Mouse (Mus musculus): ENCODE results near the gene Etv3. TPM values are rescaled to one million over a fixed set of nuclear protein-coding genes. Genes with fewer than 3 reads are reported as not detected.
A peak's percentile ranks its signal among the peaks of the same experiment; 100 is the strongest.

The Etv3 gene
- polyA plus RNA-seq, 1 experiment from 2014 or later: 8.4 TPM

- Histone ChIP-seq H3K27me3 (ENCODE audit: control insufficient read depth, insufficient read depth, low read length) (no peaks in the 10 kb centered on the region), H3K9ac (ENCODE audit: low read depth, low read length) (no peak overlapping the region), H3K4me2 (replicated peaks; ENCODE audit: low read depth, low read length) (no peak overlapping the region), H3K4me1 (replicated peaks; ENCODE audit: control insufficient read depth, insufficient read depth, low read length) (no peaks in the 10 kb centered on the region), H3K4me3 (ENCODE audit: low read depth, low read length) (no peak overlapping the region), H3K27ac (ENCODE audit: low read depth, low read length) (no peak overlapping the region), H3K9me3 (ENCODE audit: control insufficient read depth, low read length) (no peaks in the 10 kb centered on the region), H3K36me3 (ENCODE audit: control insufficient read depth, insufficient read depth, low read length) (no peaks in the 10 kb centered on the region)
- no peak for DNase-seq (ENCODE audit: low spot score)
- ATAC-seq (ENCODE audit: low FRiP score): no peak
- WGBS: 86% methylated on average over 9 of the region's 9 CpGs
Measured at GRCm38 (mm10) chr3:87510832-87511231, 14.4 kb upstream of the Etv3 start.

DNA sequence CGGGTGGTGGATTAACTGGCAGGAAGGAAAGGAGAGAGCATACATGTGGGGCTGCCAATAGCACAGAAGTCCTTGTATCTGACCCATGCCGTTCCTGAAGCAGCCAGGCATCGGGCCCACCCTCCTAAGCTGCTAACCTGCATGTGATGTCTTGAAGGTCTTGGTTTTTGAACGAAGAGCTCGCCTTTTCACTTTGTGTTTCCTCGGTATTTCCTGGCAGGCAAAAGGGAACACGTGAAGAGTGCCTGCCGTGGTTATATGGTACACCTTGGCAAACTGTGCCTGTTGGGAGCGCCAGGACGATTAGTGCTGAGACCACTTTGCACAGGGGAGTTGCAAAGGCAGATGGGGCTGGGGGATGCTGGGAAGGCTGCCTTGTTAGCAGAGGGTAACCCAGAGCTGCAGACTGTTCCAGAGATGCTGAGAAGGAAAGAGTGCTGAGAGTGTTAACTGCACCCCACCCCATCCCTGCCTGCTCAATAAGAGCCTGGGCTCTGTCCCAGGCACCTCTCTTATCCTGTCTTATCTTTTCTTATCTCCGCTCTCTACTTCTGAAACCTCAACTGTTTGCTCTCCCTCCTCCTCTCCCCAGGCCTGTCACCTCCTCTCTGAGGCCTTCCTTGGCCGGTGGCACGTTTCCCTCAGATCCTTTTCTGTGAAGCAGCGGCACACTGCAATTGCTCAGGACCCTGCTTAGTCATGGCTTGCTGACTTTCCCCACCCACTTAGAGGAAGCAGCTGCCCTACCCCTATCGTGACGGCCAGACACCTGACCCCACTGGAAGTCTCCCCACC, 13.0 kb upstream of the Etv3 start:
- Histone ChIP-seq H3K4me2 (replicated peaks; ENCODE audit: low read depth, low read length) (no peak overlapping the region), H3K27ac (ENCODE audit: low read depth, low read length) (no peak overlapping the region), H3K9me3 (ENCODE audit: control insufficient read depth, low read length) (no peaks in the 10 kb centered on the region), H3K4me1 (replicated peaks; ENCODE audit: control insufficient read depth, insufficient read depth, low read length) (no peaks in the 10 kb centered on the region), H3K36me3 (ENCODE audit: control insufficient read depth, insufficient read depth, low read length) (no peaks in the 10 kb centered on the region), H3K4me3 (ENCODE audit: low read depth, low read length) (no peak overlapping the region), H3K27me3 (ENCODE audit: control insufficient read depth, insufficient read depth, low read length) (no peaks in the 10 kb centered on the region), H3K9ac (ENCODE audit: low read depth, low read length) (no peak overlapping the region)
- no peak for ATAC-seq (ENCODE audit: low FRiP score)
- no peak for DNase-seq (ENCODE audit: low spot score)
- WGBS: 53% methylated on average over 16 of the region's 16 CpGs

DNA sequence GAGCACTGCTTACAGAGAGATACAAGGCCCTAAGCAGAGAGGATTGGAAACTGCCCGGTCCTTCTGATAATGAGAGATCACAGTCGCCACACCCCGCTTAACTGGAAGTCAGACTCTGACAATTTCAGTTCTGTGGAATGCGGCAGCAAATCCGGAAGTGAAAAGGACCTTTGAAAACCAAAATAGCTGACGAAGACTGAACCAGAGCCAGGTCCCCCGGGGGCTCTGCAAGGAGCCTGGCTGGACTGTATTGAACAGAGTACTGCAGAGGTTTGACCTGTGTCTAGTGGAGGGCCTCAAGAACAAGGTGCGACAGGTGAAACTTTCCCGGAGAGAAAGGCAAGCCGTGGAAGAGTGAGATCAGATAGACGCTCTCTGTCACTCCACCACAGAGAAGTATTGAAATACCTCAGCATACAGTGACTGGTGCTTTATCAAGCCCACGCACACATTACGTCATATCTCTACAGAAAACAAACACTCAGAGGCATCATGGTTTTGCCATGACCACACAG, 9.6 kb upstream of the Etv3 start:
- H3K4me2 ChIP-seq (replicated peaks; ENCODE audit: low read depth, low read length): no peak overlapping the region
- ATAC-seq (ENCODE audit: low FRiP score): no peak
- 60% methylated on average over 13 of the region's 13 CpGs for WGBS

DNA sequence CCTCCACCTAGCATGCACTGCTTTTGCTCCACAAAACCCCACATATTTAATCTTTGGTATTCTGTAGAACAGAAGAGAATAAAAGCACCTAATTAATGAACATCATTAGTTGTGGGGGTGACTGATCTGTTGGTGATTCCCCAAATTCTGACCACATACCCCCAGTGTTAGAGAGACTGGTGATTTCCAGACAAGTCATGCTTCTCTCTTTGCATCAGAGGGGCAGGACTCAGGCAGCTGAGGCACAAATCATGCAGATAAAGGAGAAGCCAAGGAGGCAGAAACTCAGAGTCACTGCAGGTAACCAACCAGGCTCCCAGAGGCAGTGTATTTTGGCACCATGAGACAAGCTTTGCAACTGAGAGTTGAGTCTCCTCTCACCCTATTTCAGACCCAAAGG, 6.8 kb upstream of the Etv3 start:
- H3K27me3 ChIP-seq (ENCODE audit: control insufficient read depth, insufficient read depth, low read length): no peaks in the 10 kb centered on the region
- H3K9ac ChIP-seq (ENCODE audit: low read depth, low read length): no peak overlapping the region
- H3K4me2 ChIP-seq (replicated peaks; ENCODE audit: low read depth, low read length): no peak overlapping the region
- H3K27ac ChIP-seq (ENCODE audit: low read depth, low read length): no peak overlapping the region
- H3K4me3 ChIP-seq (ENCODE audit: low read depth, low read length): no peak overlapping the region
- DNase-seq (ENCODE audit: low spot score): no peak
- no peaks in the 10 kb centered on the region for H3K9me3 ChIP-seq (ENCODE audit: control insufficient read depth, low read length)
- H3K36me3 ChIP-seq (ENCODE audit: control insufficient read depth, insufficient read depth, low read length): no peaks in the 10 kb centered on the region
- ATAC-seq (ENCODE audit: low FRiP score): no peak
- H3K4me1 ChIP-seq (replicated peaks; ENCODE audit: control insufficient read depth, insufficient read depth, low read length): no peaks in the 10 kb centered on the region

More for the DNA sequence above, 9.6 kb upstream of the Etv3 start:
- no peak overlapping the region for H3K27ac ChIP-seq (ENCODE audit: low read depth, low read length)
- no peaks in the 10 kb centered on the region for H3K36me3 ChIP-seq (ENCODE audit: control insufficient read depth, insufficient read depth, low read length)
- no peak overlapping the region for H3K9ac ChIP-seq (ENCODE audit: low read depth, low read length)
- no peak overlapping the region for H3K4me3 ChIP-seq (ENCODE audit: low read depth, low read length)
- no peaks in the 10 kb centered on the region for H3K9me3 ChIP-seq (ENCODE audit: control insufficient read depth, low read length)
- no peaks in the 10 kb centered on the region for H3K4me1 ChIP-seq (replicated peaks; ENCODE audit: control insufficient read depth, insufficient read depth, low read length)
- DNase-seq (ENCODE audit: low spot score): no peak
- no peaks in the 10 kb centered on the region for H3K27me3 ChIP-seq (ENCODE audit: control insufficient read depth, insufficient read depth, low read length)

- no peak overlapping the region for H3K4me3 ChIP-seq (ENCODE audit: low read depth, low read length)
- no peak overlapping the region for H3K9ac ChIP-seq (ENCODE audit: low read depth, low read length)
- no peaks in the 10 kb centered on the region for H3K27me3 ChIP-seq (ENCODE audit: control insufficient read depth, insufficient read depth, low read length)
- no peaks in the 10 kb centered on the region for H3K4me1 ChIP-seq (replicated peaks; ENCODE audit: control insufficient read depth, insufficient read depth, low read length)
- no peak overlapping the region for H3K27ac ChIP-seq (ENCODE audit: low read depth, low read length)
- H3K9me3 ChIP-seq (ENCODE audit: control insufficient read depth, low read length): no peaks in the 10 kb centered on the region
- WGBS: 86% methylated on average over 4 of the region's 4 CpGs
- ATAC-seq (ENCODE audit: low FRiP score): no peak
- no peak for DNase-seq (ENCODE audit: low spot score)
- H3K36me3 ChIP-seq (ENCODE audit: control insufficient read depth, insufficient read depth, low read length): no peaks in the 10 kb centered on the region
- H3K4me2 ChIP-seq (replicated peaks; ENCODE audit: low read depth, low read length): no peak overlapping the region
Measured at GRCm38 (mm10) chr3:87521126-87521525, 4.1 kb upstream of the Etv3 start.

DNA sequence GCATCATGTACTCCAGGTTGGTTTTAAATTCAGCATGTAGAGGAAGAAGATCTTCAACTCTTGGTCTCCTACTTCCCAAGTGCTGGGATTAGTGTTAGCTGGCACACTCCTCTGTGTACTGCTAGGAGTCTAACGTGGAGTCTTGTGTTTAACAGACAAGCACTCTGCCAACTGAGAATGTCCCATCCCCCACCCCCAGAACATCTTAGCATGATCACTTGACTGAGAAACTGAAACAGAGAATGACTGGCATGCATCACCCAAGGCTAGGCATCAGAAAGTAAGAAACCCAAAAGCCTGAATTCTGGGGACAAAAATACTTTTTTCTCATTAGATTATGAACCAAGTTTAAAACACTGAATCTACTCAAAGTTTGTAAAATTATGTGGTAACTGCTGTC, 3.4 kb upstream of the Etv3 start:
- DNase-seq (ENCODE audit: low spot score) (no peak), ATAC-seq (ENCODE audit: low FRiP score) (no peak)
- H3K36me3 ChIP-seq (ENCODE audit: control insufficient read depth, insufficient read depth, low read length): no peaks in the 10 kb centered on the region
- H3K4me3 ChIP-seq (ENCODE audit: low read depth, low read length): no peak overlapping the region
- H3K27ac ChIP-seq (ENCODE audit: low read depth, low read length): no peak overlapping the region
- no peaks in the 10 kb centered on the region for H3K4me1 ChIP-seq (replicated peaks; ENCODE audit: control insufficient read depth, insufficient read depth, low read length)
- no peaks in the 10 kb centered on the region for H3K9me3 ChIP-seq (ENCODE audit: control insufficient read depth, low read length)
- WGBS: 61% methylated on average over 1 of the region's 1 CpGs
- H3K9ac ChIP-seq (ENCODE audit: low read depth, low read length): no peak overlapping the region
- H3K4me2 ChIP-seq (replicated peaks; ENCODE audit: low read depth, low read length): no peak overlapping the region
- no peaks in the 10 kb centered on the region for H3K27me3 ChIP-seq (ENCODE audit: control insufficient read depth, insufficient read depth, low read length)

DNA sequence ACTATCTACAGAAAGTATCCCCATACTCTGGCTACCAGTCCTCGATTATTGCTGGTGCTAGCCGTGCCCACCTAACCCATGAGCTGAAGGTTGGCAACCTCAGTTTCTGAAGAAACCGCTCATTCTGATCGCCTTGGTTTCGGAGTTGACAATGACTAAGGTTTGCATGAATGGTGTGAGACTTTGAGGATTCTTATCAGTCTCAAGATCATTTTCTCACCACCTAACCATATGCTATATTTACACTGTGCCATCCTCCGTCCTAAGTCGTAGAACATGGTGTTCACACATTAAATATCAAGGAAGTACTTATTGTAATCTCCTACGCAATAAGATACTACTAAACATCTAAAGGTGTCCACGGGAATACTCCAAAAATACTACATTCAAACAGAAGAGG, 1.5 kb upstream of the Etv3 start:
- ATAC-seq (ENCODE audit: low FRiP score) (no peak), DNase-seq (ENCODE audit: low spot score) (no peak)
- 93% methylated on average over 9 of the region's 9 CpGs for WGBS
- Histone ChIP-seq H3K9me3 (ENCODE audit: control insufficient read depth, low read length) (no peaks in the 10 kb centered on the region), H3K9ac (ENCODE audit: low read depth, low read length) (no peak overlapping the region), H3K4me3 (ENCODE audit: low read depth, low read length) (no peak overlapping the region), H3K4me2 (replicated peaks; ENCODE audit: low read depth, low read length) (no peak overlapping the region), H3K27ac (ENCODE audit: low read depth, low read length) (no peak overlapping the region), H3K27me3 (ENCODE audit: control insufficient read depth, insufficient read depth, low read length) (no peaks in the 10 kb centered on the region), H3K4me1 (replicated peaks; ENCODE audit: control insufficient read depth, insufficient read depth, low read length) (no peaks in the 10 kb centered on the region), H3K36me3 (ENCODE audit: control insufficient read depth, insufficient read depth, low read length) (no peaks in the 10 kb centered on the region)

DNA sequence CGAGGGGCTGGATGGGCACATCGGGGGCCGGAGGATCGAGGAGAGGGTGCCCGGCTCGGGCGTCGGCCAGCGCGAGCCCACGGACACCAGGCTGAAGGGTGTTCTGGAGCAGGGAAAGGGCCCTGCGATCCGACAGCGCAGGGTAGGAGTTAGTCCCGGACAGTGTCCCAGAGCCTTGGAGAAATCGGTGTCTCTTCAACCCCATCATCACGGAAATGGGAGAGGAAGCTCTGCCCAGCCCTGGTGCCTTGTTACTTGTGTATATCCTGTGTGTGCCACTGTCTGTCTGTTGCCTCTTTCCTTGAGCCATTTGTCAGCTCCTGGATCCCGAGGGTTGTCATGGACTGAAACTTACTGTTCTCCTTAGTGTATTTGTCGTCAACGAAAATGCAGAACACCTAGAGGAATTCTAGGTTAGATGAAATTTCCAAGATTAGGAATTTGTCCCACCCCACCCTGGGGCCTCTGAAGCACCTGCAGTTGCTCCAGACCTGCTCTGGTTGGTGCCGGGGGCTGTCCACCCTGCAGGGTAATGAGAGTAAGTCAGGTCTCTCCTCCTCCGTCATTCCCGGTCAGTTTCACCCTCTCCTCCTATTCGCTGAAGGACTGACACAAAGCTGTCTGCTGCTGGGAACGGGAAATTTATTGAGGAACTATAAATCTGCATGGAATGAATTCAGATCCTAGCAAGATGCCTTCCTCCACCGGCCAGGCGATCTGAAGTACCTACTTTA, 797 bp downstream of the Etv3 start:
- H3K9ac ChIP-seq (ENCODE audit: low read depth, low read length): peak overlapping the region; percentile 80
- no peaks in the 10 kb centered on the region for H3K4me1 ChIP-seq (replicated peaks; ENCODE audit: control insufficient read depth, insufficient read depth, low read length)
- ATAC-seq (ENCODE audit: low FRiP score) (peak; percentile 57), DNase-seq (ENCODE audit: low spot score) (no peak)
- 10% methylated on average over 27 of the region's 27 CpGs for WGBS
- peak overlapping the region; percentile 86 for H3K4me3 ChIP-seq (ENCODE audit: low read depth, low read length)
- H3K27me3 ChIP-seq (ENCODE audit: control insufficient read depth, insufficient read depth, low read length): no peaks in the 10 kb centered on the region
- H3K36me3 ChIP-seq (ENCODE audit: control insufficient read depth, insufficient read depth, low read length): no peaks in the 10 kb centered on the region
- H3K4me2 ChIP-seq (replicated peaks; ENCODE audit: low read depth, low read length): peak overlapping the region; percentile 88
- H3K27ac ChIP-seq (ENCODE audit: low read depth, low read length): peak overlapping the region; percentile 55; the same call in 1 of the 2 replicates
- H3K9me3 ChIP-seq (ENCODE audit: control insufficient read depth, low read length): no peaks in the 10 kb centered on the region

- H3K36me3 ChIP-seq (ENCODE audit: control insufficient read depth, insufficient read depth, low read length): no peaks in the 10 kb centered on the region
- whole genome bisulfite sequencing: 91% methylated on average over 12 of the region's 12 CpGs
- H3K27ac ChIP-seq (ENCODE audit: low read depth, low read length): no peak overlapping the region
Measured at GRCm38 (mm10) chr3:87527139-87527538, 1.9 kb downstream of the Etv3 start.

More at GRCm38 (mm10) chr3:87527139-87527538, 1.9 kb downstream of the Etv3 start:
- Histone ChIP-seq H3K4me2 (replicated peaks; ENCODE audit: low read depth, low read length) (no peak overlapping the region), H3K9ac (ENCODE audit: low read depth, low read length) (no peak overlapping the region), H3K4me1 (replicated peaks; ENCODE audit: control insufficient read depth, insufficient read depth, low read length) (no peaks in the 10 kb centered on the region), H3K27me3 (ENCODE audit: control insufficient read depth, insufficient read depth, low read length) (no peaks in the 10 kb centered on the region), H3K9me3 (ENCODE audit: control insufficient read depth, low read length) (no peaks in the 10 kb centered on the region), H3K4me3 (ENCODE audit: low read depth, low read length) (no peak overlapping the region)
- DNase-seq (ENCODE audit: low spot score) (no peak), ATAC-seq (ENCODE audit: low FRiP score) (no peak)

Data from hindbrain, embryonic 11.5 days (tissue).